Mouse (Mus musculus): Measurements from ENCODE around the gene Muc20. TPM values are rescaled to one million over a fixed set of nuclear protein-coding genes. Genes with fewer than 3 reads are reported as not detected.

Muc20 gene
- polyA plus RNA-seq, 1 experiment from 2014 or later: not detected

- ATAC-seq (ENCODE audit: low FRiP score): peak; percentile 35; the same call in 1 of the 2 replicates
- H3K4me3 ChIP-seq (replicated peaks): peak overlapping the region; percentile 35
These were observed 17.9 kb upstream of the Muc20 start for GRCm38 (mm10) chr16:32815160-32815605.

GRCm38 (mm10) chr16:32814539-32814938, 17.3 kb upstream of the Muc20 start:
- H3K9me3 ChIP-seq (replicated peaks): no peaks in the 10 kb centered on the region
- peak; percentile 47; the same call in 1 of the 2 replicates for ATAC-seq (ENCODE audit: low FRiP score)
- WGBS: 42% methylated on average over 14 of the region's 14 CpGs

More at GRCm38 (mm10) chr16:32815160-32815605, 17.9 kb upstream of the Muc20 start:
- Histone ChIP-seq H3K9ac (replicated peaks) (no peak overlapping the region), H3K27me3 (replicated peaks) (no peaks in the 10 kb centered on the region), H3K36me3 (no peaks in the 10 kb centered on the region), H3K4me1 (peaks cover 14% of the 10 kb centered on the region), H3K4me2 (peak overlapping the region; percentile 60), H3K27ac (replicated peaks) (no peak overlapping the region), H3K9me3 (replicated peaks) (no peaks in the 10 kb centered on the region)
- 4% methylated on average over 6 of the region's 6 CpGs for WGBS

GRCm38 (mm10) chr16:32813771-32814170, 16.5 kb upstream of the Muc20 start:
- Histone ChIP-seq H3K9ac (replicated peaks) (no peak overlapping the region), H3K4me2 (no peak overlapping the region), H3K36me3 (no peaks in the 10 kb centered on the region), H3K4me1 (peaks cover 14% of the 10 kb centered on the region), H3K4me3 (replicated peaks) (no peak overlapping the region), H3K27ac (replicated peaks) (no peak overlapping the region), H3K27me3 (replicated peaks) (no peaks in the 10 kb centered on the region), H3K9me3 (replicated peaks) (no peaks in the 10 kb centered on the region)
- 62% methylated on average over 3 of the region's 3 CpGs for WGBS
- ATAC-seq (ENCODE audit: low FRiP score): no peak

More at GRCm38 (mm10) chr16:32814539-32814938, 17.3 kb upstream of the Muc20 start:
- Histone ChIP-seq H3K27me3 (replicated peaks) (no peaks in the 10 kb centered on the region), H3K4me2 (peak overlapping the region; percentile 60), H3K4me1 (peaks cover 14% of the 10 kb centered on the region), H3K9ac (replicated peaks) (0 out of 2 replicates have a peak overlapping the region, but pooled peaks have one; percentile 20), H3K36me3 (no peaks in the 10 kb centered on the region), H3K4me3 (replicated peaks) (peak overlapping the region; percentile 35), H3K27ac (replicated peaks) (no peak overlapping the region)

- Histone ChIP-seq H3K27ac (replicated peaks) (no peak overlapping the region), H3K4me2 (peak overlapping the region; percentile 38; the same call in 1 of the 2 replicates), H3K9me3 (replicated peaks) (no peaks in the 10 kb centered on the region), H3K36me3 (no peaks in the 10 kb centered on the region), H3K4me1 (peaks cover 14% of the 10 kb centered on the region), H3K4me3 (replicated peaks) (no peak overlapping the region), H3K27me3 (replicated peaks) (no peaks in the 10 kb centered on the region), H3K9ac (replicated peaks) (no peak overlapping the region)
- whole genome bisulfite sequencing: 54% methylated on average over 9 of the region's 9 CpGs
- ATAC-seq (ENCODE audit: low FRiP score): no peak
These were observed 16.1 kb upstream of the Muc20 start for GRCm38 (mm10) chr16:32813362-32813761.

GRCm38 (mm10) chr16:32812888-32813361, 15.7 kb upstream of the Muc20 start:
- peaks cover 14% of the 10 kb centered on the region for H3K4me1 ChIP-seq
- no peak overlapping the region for H3K9ac ChIP-seq (replicated peaks)
- ATAC-seq (ENCODE audit: low FRiP score): no peak
- H3K27ac ChIP-seq (replicated peaks): no peak overlapping the region
- 3% methylated on average over 9 of the region's 9 CpGs for WGBS
- H3K9me3 ChIP-seq (replicated peaks): no peaks in the 10 kb centered on the region
- peak overlapping the region; percentile 38; the same call in 1 of the 2 replicates for H3K4me2 ChIP-seq
- no peaks in the 10 kb centered on the region for H3K36me3 ChIP-seq
- no peak overlapping the region for H3K4me3 ChIP-seq (replicated peaks)
- H3K27me3 ChIP-seq (replicated peaks): no peaks in the 10 kb centered on the region

- H3K36me3 ChIP-seq: no peaks in the 10 kb centered on the region
- peaks cover 14% of the 10 kb centered on the region for H3K4me1 ChIP-seq
- WGBS: 85% methylated on average over 4 of the region's 4 CpGs
- no peak within 1 kb of the TSS for H3K4me3 ChIP-seq (replicated peaks)
- no peaks in the 10 kb centered on the region for H3K27me3 ChIP-seq (replicated peaks)
- no peaks in the 10 kb centered on the region for H3K9me3 ChIP-seq (replicated peaks)
- ATAC-seq (ENCODE audit: low FRiP score): no peak
- H3K27ac ChIP-seq (replicated peaks): no peak within 1 kb of the TSS
- H3K9ac ChIP-seq (replicated peaks): no peak within 1 kb of the TSS
- no peak within 1 kb of the TSS for H3K4me2 ChIP-seq
These were observed 13.1 kb upstream of the Muc20 start, which contains the start of gene Smbd1 for GRCm38 (mm10) chr16:32810321-32810720. Gene Smbd1 (minus strand): TSS chr16:32810477.

- H3K9ac ChIP-seq (replicated peaks): no peak overlapping the region
- H3K27me3 ChIP-seq (replicated peaks): no peaks in the 10 kb centered on the region
- WGBS: 74% methylated on average over 8 of the region's 8 CpGs
These were observed 10.4 kb upstream of the Muc20 start for GRCm38 (mm10) chr16:32807408-32808185.

GRCm38 (mm10) chr16:32805151-32805550, 7.9 kb upstream of the Muc20 start:
- 79% methylated on average over 7 of the region's 7 CpGs for WGBS
- Histone ChIP-seq H3K9me3 (replicated peaks) (no peaks in the 10 kb centered on the region), H3K4me1 (peaks cover 11% of the 10 kb centered on the region), H3K36me3 (no peaks in the 10 kb centered on the region), H3K27ac (replicated peaks) (no peak overlapping the region), H3K4me2 (no peak overlapping the region), H3K9ac (replicated peaks) (no peak overlapping the region), H3K27me3 (replicated peaks) (no peaks in the 10 kb centered on the region), H3K4me3 (replicated peaks) (no peak overlapping the region)
- ATAC-seq (ENCODE audit: low FRiP score): no peak

More at GRCm38 (mm10) chr16:32807408-32808185, 10.4 kb upstream of the Muc20 start:
- ATAC-seq (ENCODE audit: low FRiP score): no peak
- H3K36me3 ChIP-seq: no peaks in the 10 kb centered on the region
- H3K9me3 ChIP-seq (replicated peaks): no peaks in the 10 kb centered on the region
- peaks cover 11% of the 10 kb centered on the region for H3K4me1 ChIP-seq
- H3K4me2 ChIP-seq: no peak overlapping the region
- H3K4me3 ChIP-seq (replicated peaks): no peak overlapping the region
- H3K27ac ChIP-seq (replicated peaks): no peak overlapping the region

- WGBS: 33% methylated on average over 5 of the region's 5 CpGs
- ATAC-seq (ENCODE audit: low FRiP score): no peak
These were observed 6.7 kb upstream of the Muc20 start for GRCm38 (mm10) chr16:32803901-32804300.

GRCm38 (mm10) chr16:32803252-32803853, 6.1 kb upstream of the Muc20 start:
- 39% methylated on average over 6 of the region's 6 CpGs for WGBS

More at GRCm38 (mm10) chr16:32803901-32804300, 6.7 kb upstream of the Muc20 start:
- no peaks in the 10 kb centered on the region for H3K27me3 ChIP-seq (replicated peaks)
- no peak overlapping the region for H3K27ac ChIP-seq (replicated peaks)
- no peak overlapping the region for H3K9ac ChIP-seq (replicated peaks)
- no peak overlapping the region for H3K4me2 ChIP-seq
- H3K9me3 ChIP-seq (replicated peaks): no peaks in the 10 kb centered on the region
- H3K4me3 ChIP-seq (replicated peaks): no peak overlapping the region
- H3K4me1 ChIP-seq: peaks cover 11% of the 10 kb centered on the region
- no peaks in the 10 kb centered on the region for H3K36me3 ChIP-seq

GRCm38 (mm10) chr16:32796676-32797425, 384 bp downstream of the Muc20 start:
- Histone ChIP-seq H3K27me3 (replicated peaks) (no peaks in the 10 kb centered on the region), H3K4me3 (replicated peaks) (no peak overlapping the region), H3K27ac (replicated peaks) (no peak overlapping the region), H3K9ac (replicated peaks) (no peak overlapping the region), H3K36me3 (no peaks in the 10 kb centered on the region), H3K9me3 (replicated peaks) (no peaks in the 10 kb centered on the region), H3K4me1 (no peaks in the 10 kb centered on the region), H3K4me2 (no peak overlapping the region)
- 62% methylated on average over 14 of the region's 14 CpGs for WGBS
- no peak for ATAC-seq (ENCODE audit: low FRiP score)

More at GRCm38 (mm10) chr16:32803252-32803853, 6.1 kb upstream of the Muc20 start:
- Histone ChIP-seq H3K27ac (replicated peaks) (peak overlapping the region; percentile 60), H3K36me3 (no peaks in the 10 kb centered on the region), H3K4me3 (replicated peaks) (no peak overlapping the region), H3K4me2 (no peak overlapping the region), H3K27me3 (replicated peaks) (no peaks in the 10 kb centered on the region), H3K9ac (replicated peaks) (no peak overlapping the region), H3K9me3 (replicated peaks) (no peaks in the 10 kb centered on the region), H3K4me1 (peaks cover 11% of the 10 kb centered on the region)
- peak; percentile 70 for ATAC-seq (ENCODE audit: low FRiP score)

All from neural tube, embryonic 15.5 days (tissue).